Mouse (Mus musculus) retina, embryonic 14.5 days (tissue): ENCODE measurements around the gene Ece2.

Experiments
- DNase-seq: peaks from one replicate; pipeline ENCODE4 v3.0.0-alpha.2; 2015; ENCODE audit warnings: low spot score

The Ece2 gene

DNA sequence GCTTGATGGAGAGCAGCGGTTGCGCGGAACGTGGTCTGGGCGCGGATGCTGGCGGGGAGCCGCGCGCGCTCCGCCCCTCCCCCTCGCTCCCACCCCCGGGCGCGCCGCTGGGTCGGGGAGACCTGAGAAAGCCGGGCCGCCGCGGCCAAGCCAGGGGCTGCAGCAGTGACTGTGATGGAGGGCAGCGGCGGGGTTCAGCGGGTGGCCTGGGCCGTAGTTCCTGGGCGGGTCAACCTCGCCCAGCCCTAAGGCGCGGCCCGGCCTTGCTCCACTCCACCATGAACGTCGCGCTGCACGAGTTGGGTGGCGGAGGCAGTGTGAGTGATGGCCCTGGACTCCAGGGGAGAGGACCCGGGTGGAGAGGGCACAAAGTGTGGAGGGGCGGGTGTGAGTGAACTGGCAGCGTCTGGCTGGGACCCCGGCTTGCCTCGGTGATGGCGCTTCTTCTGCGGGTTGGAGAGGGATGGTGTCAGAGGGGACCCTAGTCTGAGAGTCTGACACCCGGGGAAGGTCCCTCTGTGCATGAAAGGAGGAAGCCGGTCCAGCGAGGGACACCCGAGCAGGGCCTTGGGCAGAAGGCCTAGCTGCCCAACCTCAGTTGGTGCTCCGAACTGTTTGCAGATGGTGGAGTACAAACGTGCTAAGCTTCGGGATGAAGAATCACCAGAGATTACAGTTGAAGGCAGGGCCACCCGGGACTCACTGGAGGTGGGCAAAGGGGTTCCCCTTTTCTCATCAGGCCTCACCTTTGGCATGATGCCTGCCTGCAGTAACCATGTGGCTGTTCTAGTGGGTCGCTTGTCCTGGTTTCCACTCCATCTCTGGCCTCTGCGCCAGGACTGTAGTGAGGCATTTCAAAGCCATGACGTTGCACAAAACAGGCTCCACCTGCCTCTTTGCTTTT lies at the start of gene Ece2:
Gene Ece2, plus strand, starts transcription at position 98 of the 904 bp plus-strand sequence.
- DNase-seq, result peak; percentile 45

DNA sequence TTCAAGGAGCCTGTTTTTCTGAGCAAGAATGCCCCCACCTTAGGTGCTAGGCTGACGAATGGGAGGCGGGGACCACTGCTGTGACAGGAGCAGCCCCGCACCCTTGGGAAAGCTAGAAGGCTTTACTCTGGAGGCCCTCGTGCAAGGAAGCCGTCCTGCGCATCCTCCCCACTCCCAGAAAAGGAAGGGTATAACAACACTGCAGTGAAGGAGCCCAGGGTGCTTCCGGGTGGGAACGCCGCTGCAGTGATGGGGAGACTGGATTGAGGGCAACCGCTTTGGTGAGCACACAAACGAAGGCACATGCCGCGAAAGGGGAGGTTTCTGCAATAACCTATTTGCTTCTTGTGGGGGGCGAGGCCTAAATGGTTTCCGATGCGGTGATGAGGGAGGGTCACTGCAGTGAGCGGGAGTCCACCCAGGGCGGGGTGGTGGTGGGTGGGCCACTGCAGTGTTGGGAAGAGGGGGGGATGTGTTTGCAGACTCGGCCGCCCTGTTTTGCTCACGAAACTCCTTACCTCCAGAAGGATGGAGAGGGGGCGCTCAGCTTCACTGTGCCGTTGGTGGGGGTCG lies 40.2 kb upstream of the Ece2 start, which contains the start of gene Vwa5b2:
Gene Vwa5b2, plus strand, starts transcription at position 106 of the 573 bp plus-strand sequence.
- no peak for DNase-seq

DNA sequence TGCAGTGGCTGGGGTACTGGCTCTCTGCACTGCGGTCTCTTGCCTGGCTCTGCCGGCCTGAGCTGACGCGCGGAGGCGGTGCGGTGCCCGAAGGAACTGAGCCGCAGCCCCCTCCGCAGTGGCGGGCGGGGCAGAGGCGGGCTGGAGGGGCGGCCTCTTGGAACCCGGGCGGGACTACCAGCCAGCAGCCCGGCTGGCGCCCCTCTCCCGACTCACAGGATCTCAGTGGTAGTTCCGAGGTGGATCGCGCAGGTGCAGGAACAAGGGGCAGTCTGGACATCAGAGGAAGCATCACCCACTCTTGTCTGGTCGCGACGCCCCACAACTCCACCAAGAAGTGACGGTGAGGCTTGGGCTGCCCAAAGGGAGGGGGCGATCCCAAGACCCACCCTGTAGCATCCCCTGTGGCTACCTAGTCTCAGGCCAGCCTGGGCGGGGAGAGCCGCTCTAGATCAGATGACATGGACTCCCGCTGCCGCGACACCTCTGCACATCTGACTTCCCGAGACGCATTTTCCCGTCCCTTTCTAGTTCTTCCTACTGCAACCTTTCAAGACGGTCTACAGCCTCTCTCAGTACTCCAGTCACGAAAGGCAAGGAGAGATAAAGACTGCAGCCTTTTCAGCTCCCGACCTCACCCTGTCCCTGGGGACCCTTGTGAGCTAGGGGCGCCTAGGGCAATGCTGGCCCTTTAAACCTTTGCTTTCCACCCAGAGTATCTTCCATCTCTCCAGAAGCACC lies 39.5 kb upstream of the Ece2 start:
- peak; percentile 66 for DNase-seq

DNA sequence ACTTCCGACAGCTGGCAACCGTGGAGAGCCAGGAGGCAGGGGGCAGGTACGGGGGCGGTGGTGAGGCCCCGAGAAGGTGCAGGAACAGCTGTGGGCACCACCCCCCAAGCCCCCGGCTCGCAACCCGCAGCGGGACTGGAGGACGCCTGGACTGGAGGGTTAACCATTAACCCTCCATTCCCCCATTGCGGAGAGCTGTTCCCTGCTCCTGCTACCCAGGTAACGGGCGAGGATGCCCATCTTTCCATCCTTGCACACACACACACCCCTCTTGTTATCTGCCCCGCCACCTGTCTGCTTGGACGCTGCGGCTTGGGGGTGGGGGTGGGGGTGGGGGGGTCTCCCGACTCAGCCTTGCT lies 39.0 kb upstream of the Ece2 start:
- no peak for DNase-seq

DNA sequence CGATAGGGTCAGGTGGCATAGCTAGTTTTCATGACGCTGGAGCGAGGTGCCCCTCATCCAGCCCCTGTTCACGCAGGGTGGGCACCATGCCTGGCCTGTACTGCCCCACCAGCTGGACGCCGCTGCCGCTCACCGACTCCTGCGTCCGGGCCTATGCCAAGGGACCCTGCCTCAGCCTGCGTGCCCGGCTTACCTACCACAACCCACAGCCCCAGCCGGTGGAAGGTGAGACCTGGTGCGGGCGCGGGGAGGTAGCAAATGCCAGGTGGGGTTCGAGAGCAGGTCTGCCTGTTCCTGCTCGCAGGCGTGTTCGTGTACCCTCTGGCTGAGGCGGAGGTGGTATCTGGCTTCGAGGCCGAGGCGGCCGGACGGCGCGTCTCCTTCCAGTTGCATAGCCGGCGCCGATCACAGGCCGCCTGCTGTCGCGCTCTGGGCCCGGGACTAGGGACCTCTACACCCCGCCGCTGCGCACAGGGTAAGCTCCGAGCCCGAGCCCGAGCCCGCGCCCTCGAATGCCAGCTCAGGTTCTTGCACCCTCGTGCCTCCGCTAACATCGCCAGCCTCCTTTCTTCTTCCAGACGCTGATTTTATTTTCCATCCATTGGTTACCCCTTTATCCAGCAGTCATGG lies 38.4 kb upstream of the Ece2 start:
- no peak for DNase-seq

DNA sequence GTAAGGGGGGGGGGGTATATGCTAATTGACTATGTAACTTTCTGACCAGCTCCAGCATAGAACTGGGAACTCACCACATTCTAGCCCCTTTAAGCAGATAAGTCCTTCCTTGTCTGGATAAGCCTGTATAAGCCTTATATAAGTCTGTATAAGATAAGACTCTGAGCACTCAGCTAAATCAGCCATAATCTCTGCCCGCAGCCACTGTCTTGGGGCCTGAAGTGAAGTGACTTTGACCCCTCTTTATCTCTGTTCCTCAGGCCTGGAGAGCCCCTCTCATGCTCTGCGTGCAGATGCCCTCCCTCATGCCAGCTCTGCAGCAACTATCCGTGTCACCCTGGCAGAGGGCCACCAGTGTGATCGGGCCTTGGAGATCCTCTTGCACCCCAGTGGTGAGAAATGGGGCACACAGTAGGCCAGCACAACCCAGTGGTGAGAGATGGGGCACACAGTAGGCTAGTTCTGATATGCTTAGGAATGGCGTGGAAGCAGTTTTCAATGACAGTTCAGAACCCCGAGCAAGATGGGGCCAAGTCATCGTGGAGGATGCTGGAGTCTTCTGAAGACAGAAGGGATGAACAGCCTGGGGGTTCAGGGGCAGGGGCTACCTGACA lies 34.5 kb upstream of the Ece2 start:
- no peak for DNase-seq

DNA sequence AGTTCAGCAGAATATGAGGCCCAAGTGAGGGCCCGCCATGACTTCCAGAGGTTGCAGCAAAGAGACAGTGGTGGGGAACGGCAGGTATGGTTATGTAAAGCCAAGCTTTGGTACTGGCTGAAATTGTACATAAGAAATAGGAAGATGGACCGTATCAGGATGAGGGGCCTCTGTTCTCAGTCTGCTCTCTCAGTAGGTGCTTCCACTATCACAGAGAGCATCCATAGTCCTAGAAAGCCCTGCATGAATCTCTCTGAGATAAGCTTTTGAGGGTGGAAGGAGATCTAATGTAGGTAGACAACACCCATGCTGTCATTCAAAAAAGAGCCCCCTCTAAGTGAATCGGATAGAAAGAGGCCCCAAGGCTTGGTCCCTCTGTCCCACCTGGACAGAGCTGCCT lies 33.9 kb upstream of the Ece2 start:
- DNase-seq, result no peak

DNA sequence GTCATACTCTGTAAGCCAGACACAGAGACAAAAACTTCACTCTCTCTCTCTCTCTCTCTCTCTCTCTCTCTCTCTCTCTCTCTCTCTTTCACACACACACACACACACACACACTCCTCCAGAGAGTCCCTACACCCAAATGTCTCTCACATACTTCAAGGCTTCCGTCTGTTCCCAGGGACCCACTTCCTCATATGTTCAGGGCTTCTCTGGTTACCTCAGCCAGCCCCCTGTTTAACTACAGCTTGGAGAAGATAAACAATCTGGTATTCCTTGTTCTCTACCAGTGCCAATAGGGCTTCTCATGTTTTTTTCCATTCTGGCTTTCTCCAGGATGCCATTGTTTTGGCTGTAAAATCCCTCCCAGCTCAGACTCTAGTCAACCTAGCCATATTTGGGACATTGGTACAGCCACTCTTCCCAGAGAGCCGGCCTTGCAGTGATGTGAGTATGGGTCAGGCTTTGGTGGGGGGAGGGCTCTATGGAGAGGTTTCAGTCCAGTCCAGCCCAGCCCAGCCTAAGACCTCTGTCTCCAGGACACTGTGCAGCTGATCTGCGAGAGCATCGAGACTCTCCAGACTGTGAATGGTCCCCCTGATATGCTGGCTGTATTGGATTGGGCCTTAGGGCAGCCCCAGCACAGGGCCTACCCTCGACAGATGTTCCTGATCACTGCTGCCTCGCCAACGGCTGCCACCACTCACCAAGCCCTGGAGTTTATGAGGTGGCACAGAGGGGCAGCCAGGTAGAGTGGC lies 32.8 kb upstream of the Ece2 start:
- DNase-seq, result no peak

DNA sequence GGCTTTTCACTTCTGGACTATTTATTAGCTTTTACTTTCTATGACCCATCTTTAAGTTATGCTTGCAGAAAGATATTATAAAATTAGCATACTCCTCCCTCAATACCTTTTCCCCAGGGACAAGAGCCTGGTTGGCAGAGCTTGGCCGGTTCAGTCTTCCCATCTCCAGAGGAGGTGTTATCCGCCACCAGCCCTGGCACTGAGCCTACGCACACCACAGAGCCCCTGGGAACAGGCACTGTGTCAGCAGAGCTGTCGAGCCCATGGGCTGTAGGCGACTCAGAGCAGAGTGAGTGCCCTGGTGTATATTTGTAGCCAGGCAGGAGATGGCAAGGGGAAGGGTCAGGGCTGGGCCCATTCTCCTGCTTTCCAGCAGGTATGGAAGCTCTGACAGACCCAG lies 29.1 kb upstream of the Ece2 start:
- no peak for DNase-seq

DNA sequence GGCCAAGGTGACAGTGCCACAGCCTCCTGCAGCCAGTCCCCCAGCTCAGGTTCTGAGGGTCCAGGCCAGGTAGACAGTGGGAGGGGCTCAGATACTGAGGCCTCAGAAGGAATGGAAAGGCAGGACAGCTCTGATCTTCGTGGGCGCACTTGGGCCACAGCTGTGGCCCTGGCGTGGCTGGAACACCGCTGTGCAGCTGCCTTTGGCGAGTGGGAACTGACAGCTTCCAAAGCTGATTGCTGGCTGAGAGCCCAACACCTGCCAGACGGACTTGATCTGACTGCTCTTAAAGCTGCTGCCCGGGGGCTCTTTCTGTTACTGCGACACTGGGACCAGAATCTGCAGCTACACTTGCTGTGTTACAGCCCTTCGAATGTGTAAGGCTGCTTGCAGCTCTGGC lies 24.9 kb upstream of the Ece2 start:
- no peak for DNase-seq

DNA sequence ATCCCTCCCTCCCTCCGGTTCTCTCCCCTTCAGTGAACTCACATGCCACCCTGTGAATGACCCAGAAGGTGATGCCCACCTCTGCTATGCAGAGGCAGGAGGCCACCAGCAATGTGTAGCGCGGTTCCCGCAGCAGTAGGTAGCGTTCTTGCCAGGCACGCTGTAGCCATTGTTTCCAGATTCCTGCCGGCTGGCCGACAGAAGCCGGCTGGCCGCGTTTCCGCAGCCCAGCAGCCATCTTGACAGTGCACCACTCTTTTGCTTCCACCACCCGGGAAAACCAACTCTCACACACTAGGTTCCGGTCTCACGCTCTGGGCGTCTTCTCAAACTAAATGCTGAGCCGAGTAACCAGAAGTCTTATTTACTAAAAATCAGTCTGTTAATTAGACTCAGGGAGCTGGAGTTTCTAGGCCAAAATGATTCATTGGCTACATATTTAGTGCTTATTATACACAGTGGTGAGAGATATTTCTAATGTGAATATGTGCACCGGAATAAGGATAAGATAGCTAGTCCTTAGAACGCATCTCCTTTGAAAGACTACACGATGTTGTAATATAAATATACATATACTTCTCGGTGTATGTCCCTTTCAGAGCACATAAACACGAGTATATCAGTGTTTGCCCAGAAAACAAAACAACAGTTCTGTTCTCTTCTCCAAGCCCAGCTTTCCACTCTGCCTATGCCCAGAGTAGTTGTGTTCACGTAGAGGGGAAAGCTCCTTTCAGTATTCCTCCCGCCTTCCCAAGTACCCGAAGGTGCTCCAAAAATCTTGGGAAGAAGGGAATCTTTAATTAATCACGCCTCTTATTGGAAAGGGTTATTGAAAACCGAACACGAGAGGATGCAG lies 18.9 kb upstream of the Ece2 start:
- peak; percentile 90 for DNase-seq

DNA sequence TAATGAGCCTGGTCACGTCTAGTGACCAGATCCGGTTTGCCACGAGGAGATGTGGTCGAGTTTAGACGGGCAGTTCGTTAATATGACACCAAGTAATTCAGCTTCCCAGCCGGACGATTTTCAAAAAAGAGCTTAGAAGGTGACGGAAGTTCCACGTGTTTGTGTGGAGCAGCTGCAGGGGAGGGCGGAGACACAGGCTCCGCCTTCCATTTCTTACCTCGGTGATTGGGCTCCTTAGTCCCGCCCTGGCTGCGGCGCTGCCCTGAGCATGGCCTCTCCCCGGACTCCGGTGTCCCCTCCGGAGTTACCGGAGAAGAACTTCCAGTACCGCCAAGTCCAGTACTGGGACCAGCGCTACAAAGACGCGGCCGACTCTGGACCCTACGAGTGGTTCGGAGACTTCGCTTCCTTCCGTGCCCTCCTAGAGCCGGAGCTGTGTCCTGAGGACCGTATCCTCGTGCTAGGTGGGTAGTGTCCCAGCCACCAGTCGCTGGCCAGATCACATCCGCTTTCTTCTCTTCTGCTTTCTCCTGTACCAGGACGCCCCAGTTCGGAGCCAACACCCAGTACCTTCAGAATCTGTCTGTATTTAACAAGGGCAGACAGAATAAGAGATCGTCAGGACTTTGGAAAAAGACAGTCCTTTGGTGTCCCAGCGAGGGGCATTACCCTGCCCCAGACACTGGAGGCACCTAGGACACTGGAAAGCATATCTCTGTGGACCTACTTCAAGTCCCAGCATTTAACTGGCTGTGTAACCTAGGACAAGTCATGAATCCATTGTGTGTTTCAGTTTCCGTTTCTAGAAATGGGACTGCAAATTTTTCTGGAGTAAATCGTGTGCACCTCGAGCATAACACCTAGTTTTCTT lies 18.0 kb upstream of the Ece2 start, which contains the start of the genes Eef1akmt4, Gm49333 and Alg3:
Gene Eef1akmt4, plus strand, starts transcription at position 237 of the 871 bp plus-strand sequence.
Gene Gm49333, plus strand, starts transcription at position 254 of the 871 bp plus-strand sequence.
Gene Alg3, minus strand, starts transcription at position 379 of the 871 bp plus-strand sequence.
- DNase-seq, result peak; percentile 93

DNA sequence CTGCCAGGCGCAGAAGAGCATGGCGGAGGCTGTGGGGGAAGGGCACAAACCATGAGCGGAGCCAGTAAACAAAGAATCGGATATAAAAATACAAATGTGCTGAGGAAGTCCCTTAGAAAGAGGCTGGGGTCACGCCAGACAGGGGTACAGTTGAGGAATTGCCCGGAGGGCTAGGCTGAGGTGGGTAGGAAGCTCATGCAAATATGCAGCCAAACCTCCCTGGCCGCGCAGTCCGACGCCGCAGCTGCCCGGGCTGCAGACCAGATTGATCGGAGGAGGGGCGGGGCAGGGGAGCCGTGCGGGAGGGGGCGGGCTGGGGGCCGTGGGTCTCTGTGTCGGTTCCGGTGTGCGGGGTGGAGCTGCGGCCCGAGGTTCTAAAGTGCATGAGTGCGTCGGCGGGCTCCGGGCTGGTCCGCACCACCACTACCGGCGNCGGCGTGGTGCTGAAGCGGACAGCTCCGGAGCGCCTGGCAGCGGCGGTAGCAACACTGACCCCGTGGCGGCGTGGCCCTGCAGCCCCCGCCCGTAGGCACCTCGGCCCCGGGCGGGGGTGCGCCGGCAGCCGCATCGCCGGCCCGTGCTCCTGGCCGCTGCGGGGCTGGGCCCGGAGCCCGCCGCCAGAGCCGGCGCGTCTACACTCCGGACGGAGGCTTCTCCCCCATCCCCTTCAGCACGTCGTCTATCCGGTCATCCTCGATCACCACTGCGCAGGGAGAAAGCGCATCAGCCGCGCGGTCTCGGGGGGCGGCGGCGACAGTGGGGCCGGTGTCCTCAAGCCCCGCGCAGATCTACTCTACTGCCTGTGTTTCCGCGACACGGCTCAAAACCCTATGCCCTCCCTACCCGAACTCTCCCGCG lies 9.9 kb upstream of the Ece2 start:
- DNase-seq, result peak; percentile 62

DNA sequence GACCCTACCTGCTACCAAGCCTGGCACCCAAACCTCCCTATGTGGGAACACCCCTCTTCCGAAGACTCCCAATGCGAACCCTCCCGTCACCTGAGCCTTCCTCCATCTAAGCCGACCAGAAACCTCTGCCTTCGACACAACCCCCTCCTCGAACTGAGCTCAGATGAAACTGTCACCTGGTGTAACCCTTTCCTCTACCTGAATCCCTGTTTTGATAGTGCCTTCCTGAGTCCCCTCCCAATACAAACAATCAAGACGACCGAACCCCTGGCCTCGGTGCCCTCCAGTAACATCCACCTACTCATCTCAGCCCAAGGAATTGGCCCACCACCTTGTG lies 9.3 kb upstream of the Ece2 start:
- peak; percentile 11 for DNase-seq

DNA sequence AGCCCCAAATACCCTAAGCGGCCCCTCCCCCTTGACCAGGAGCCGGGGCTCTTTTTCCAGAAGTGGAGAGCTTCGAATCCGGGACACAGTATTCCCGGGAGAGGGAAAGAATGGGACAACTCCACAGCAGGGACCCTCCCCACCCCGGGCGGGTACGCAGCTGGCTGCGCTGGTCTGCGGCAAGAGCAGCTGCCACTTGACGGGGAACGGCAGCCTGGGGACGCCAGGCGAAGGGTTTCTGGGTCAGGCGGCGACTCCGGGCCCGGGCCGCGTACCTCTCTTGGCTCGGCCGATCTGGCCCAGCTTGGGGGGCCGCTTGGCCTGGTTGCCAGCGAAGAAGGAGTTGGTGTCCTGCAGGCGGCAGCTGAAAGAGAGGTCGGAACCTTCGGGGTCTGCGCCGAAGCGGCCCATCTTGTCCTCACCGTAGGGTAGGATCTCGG lies 8.9 kb upstream of the Ece2 start:
- no peak for DNase-seq

DNA sequence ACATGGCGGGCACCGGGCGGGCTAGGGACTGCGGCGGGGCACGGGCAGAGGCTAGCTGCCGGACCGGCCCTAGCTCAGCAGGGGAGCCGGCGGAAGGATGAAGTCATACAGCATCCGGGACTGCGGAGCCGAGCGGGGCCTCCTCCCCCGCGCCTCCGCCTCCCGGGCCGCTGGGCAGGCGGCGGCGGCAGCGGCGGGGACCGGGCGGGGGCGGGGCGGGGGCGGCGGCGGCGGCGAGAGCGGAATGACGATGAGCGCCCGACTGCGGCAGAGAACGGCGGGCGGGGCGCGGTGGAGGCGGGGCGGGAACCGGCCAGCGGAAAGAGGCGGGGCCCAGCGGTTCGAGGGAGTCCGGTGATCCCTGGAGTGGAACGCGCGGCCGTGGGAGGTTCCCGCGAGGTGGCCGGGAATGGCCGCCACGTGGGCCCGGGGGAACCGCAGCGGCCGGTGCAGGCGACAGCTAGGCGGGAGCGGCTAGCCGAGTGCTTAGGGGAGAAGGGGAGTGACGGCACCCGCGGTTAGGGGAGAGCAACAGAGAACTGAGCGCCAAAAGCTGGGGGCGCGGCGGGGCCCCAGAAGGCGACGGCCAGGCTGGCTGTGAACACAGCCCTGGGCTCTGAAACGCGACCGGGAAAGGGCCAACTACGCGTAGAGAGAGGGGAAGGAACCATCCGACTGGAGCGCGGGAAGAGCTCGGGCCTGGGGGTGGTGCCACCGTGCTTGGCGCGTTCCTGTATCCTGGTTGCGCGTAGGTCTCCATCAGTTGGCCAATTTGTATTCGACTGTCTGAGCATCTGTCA lies 8.2 kb upstream of the Ece2 start, which contains the start of gene Camk2n2:
Gene Camk2n2, minus strand, starts transcription at position 97 of the 800 bp plus-strand sequence.
- DNase-seq, result peak; percentile 70
